Mouse (Mus musculus) limb, embryonic 11.5 days (tissue): Measurements from ENCODE around the gene Gm43552. TPM values are rescaled to one million over a fixed set of nuclear protein-coding genes. Genes with fewer than 3 reads are reported as not detected.

ENCODE experiments used
- ATAC-seq: fragments of 200-750 bp; cut with Nextera tagmentation; 2 replicates; pipeline ENCODE4 v1.8.0; 2017; ENCODE audit warnings: low read depth; ENCODE audit not compliant: insufficient number of reproducible peaks, low FRiP score, low TSS enrichment
- DNase-seq: peaks from one replicate; pipeline ENCODE4 v3.0.0-alpha.2; 2015; ENCODE audit warnings: low spot score
- H3K27ac ChIP-seq: fragments of 300-500 bp; sonication (generic); replicated peaks from 2 replicates; pipeline ENCODE4 v1.5.1; 2014; ENCODE audit warnings: low read depth, mild to moderate bottlenecking, low read length
- H3K27me3 ChIP-seq: fragments of 300-500 bp; sonication (generic); 2 replicates; pipeline ENCODE4 v1.6.1; 2014; ENCODE audit warnings: mild to moderate bottlenecking, low read length, mixed read lengths; ENCODE audit not compliant: control insufficient read depth, insufficient read depth
- H3K36me3 ChIP-seq: fragments of 300-500 bp; sonication (generic); 2 replicates; pipeline ENCODE4 v1.6.1; 2014; ENCODE audit warnings: mild to moderate bottlenecking, low read length, moderate library complexity, mixed read lengths; ENCODE audit not compliant: control insufficient read depth, insufficient read depth
- H3K4me1 ChIP-seq: fragments of 300-500 bp; sonication (generic); 2 replicates; pipeline ENCODE4 v1.6.1; 2014; ENCODE audit warnings: low read length, mixed read lengths; ENCODE audit not compliant: control insufficient read depth, insufficient read depth
- H3K4me2 ChIP-seq: fragments of 300-500 bp; sonication (generic); 2 replicates; pipeline ENCODE4 v1.6.1; 2014; ENCODE audit warnings: low read depth, mild to moderate bottlenecking, moderate library complexity; ENCODE audit not compliant: severe bottlenecking
- H3K4me3 ChIP-seq: fragments of 300-500 bp; sonication (generic); 2 replicates; pipeline ENCODE4 v1.5.1; 2014; ENCODE audit warnings: low read depth, low read length
- H3K9ac ChIP-seq: fragments of 300-500 bp; sonication (generic); 2 replicates; pipeline ENCODE4 v1.6.1; 2014; ENCODE audit warnings: mild to moderate bottlenecking, low read length
- H3K9me3 ChIP-seq: fragments of 300-500 bp; sonication (generic); 2 replicates; pipeline ENCODE4 v1.6.1; 2016; ENCODE audit warnings: low read length; ENCODE audit not compliant: control insufficient read depth
- WGBS: fragments of 180-500 bp; shearing (Covaris S2); extraction: QIAGEN DNeasy Blood & Tissue Kit; methylation state at CpG from one replicate; pipeline ENCODE4 v1.1.7; 2014; 5-methylcytosine and 5-hydroxymethylcytosine counted together
- polyA plus RNA-seq: library from polyadenylated mRNA; unstranded; fragments of >200 nt; fragmentation: Nextera tagmentation; extraction: Ambion mirVana; gene quantifications from 2 replicates; pipeline ENCODE4 v1.2.1, GENCODE M21; 2014

Gm43552 gene
- polyA plus RNA-seq, 1 experiment from 2014 or later, result not detected

- no peak for ATAC-seq
- H3K4me1 ChIP-seq, result no peaks in the 10 kb centered on the region; the same call in 1 of the 2 replicates
- no peak overlapping the region for H3K4me3 ChIP-seq
- no peaks in the 10 kb centered on the region for H3K9me3 ChIP-seq
- no peak overlapping the region for H3K9ac ChIP-seq
- no peak overlapping the region for H3K4me2 ChIP-seq
- no peaks in the 10 kb centered on the region for H3K27me3 ChIP-seq
- H3K27ac ChIP-seq, result no peak overlapping the region
- no peaks in the 10 kb centered on the region for H3K36me3 ChIP-seq
- no peak for DNase-seq
- 76% methylated on average over 5 of the region's 5 CpGs for WGBS
These were observed 42.9 kb upstream of the Gm43552 start for GRCm38 (mm10) chr5:65535457-65536067.

GRCm38 (mm10) chr5:65534496-65534895, 41.9 kb upstream of the Gm43552 start:
- Histone ChIP-seq H3K36me3 (no peaks in the 10 kb centered on the region), H3K27ac (no peak overlapping the region), H3K9ac (no peak overlapping the region), H3K27me3 (no peaks in the 10 kb centered on the region), H3K4me2 (no peak overlapping the region), H3K9me3 (no peaks in the 10 kb centered on the region), H3K4me1 (no peaks in the 10 kb centered on the region; the same call in 1 of the 2 replicates), H3K4me3 (no peak overlapping the region)
- DNase-seq, result no peak
- no peak for ATAC-seq
- WGBS, result 75% methylated on average over 4 of the region's 4 CpGs

- H3K9ac ChIP-seq, result no peak overlapping the region
- H3K4me1 ChIP-seq, result no peaks in the 10 kb centered on the region
- no peaks in the 10 kb centered on the region for H3K9me3 ChIP-seq
- no peaks in the 10 kb centered on the region for H3K36me3 ChIP-seq
- ATAC-seq, result no peak
- 81% methylated on average over 3 of the region's 3 CpGs for WGBS
- no peak overlapping the region for H3K4me3 ChIP-seq
- DNase-seq, result no peak
- no peaks in the 10 kb centered on the region for H3K27me3 ChIP-seq
- H3K4me2 ChIP-seq, result no peak overlapping the region
- H3K27ac ChIP-seq, result no peak overlapping the region
These were observed 38.6 kb upstream of the Gm43552 start for GRCm38 (mm10) chr5:65531283-65531682.

- ATAC-seq, result no peak
- no peaks in the 10 kb centered on the region for H3K36me3 ChIP-seq
- H3K27ac ChIP-seq, result no peak overlapping the region
- H3K27me3 ChIP-seq, result no peaks in the 10 kb centered on the region
- DNase-seq, result no peak
- no peak overlapping the region for H3K4me3 ChIP-seq
- no peak overlapping the region for H3K4me2 ChIP-seq
- no peaks in the 10 kb centered on the region for H3K4me1 ChIP-seq
- 13% methylated on average over 8 of the region's 8 CpGs for WGBS
- no peak overlapping the region for H3K9ac ChIP-seq
- no peaks in the 10 kb centered on the region for H3K9me3 ChIP-seq
These were observed 33.2 kb upstream of the Gm43552 start for GRCm38 (mm10) chr5:65525674-65526443.

GRCm38 (mm10) chr5:65524831-65525230, 32.2 kb upstream of the Gm43552 start:
- no peak overlapping the region for H3K4me2 ChIP-seq
- no peaks in the 10 kb centered on the region for H3K9me3 ChIP-seq
- no peak for ATAC-seq
- DNase-seq, result no peak
- no peak overlapping the region for H3K27ac ChIP-seq
- 76% methylated on average over 4 of the region's 4 CpGs for WGBS
- H3K9ac ChIP-seq, result no peak overlapping the region
- no peaks in the 10 kb centered on the region for H3K27me3 ChIP-seq
- no peaks in the 10 kb centered on the region for H3K4me1 ChIP-seq
- H3K4me3 ChIP-seq, result no peak overlapping the region
- H3K36me3 ChIP-seq, result no peaks in the 10 kb centered on the region

- H3K9ac ChIP-seq, result no peak overlapping the region
- H3K4me3 ChIP-seq, result no peak overlapping the region
- no peaks in the 10 kb centered on the region for H3K36me3 ChIP-seq
- no peak overlapping the region for H3K27ac ChIP-seq
- no peak for DNase-seq
- no peaks in the 10 kb centered on the region for H3K4me1 ChIP-seq
- no peak overlapping the region for H3K4me2 ChIP-seq
- WGBS, result 85% methylated on average over 1 of the region's 1 CpGs
- no peaks in the 10 kb centered on the region for H3K9me3 ChIP-seq
- H3K27me3 ChIP-seq, result no peaks in the 10 kb centered on the region
- no peak for ATAC-seq
These were observed 29.2 kb upstream of the Gm43552 start for GRCm38 (mm10) chr5:65521803-65522202.

GRCm38 (mm10) chr5:65514635-65515278, 22.1 kb upstream of the Gm43552 start:
- Histone ChIP-seq H3K27ac (no peak overlapping the region), H3K4me2 (no peak overlapping the region), H3K27me3 (no peaks in the 10 kb centered on the region), H3K4me3 (no peak overlapping the region), H3K9ac (no peak overlapping the region), H3K36me3 (no peaks in the 10 kb centered on the region), H3K4me1 (no peaks in the 10 kb centered on the region), H3K9me3 (no peaks in the 10 kb centered on the region)
- DNase-seq (no peak), ATAC-seq (no peak)
- WGBS, result 64% methylated on average over 5 of the region's 5 CpGs

- ATAC-seq, result no peak
- no peaks in the 10 kb centered on the region for H3K36me3 ChIP-seq
- H3K27me3 ChIP-seq, result no peaks in the 10 kb centered on the region
- H3K4me3 ChIP-seq, result no peak overlapping the region
- no peak overlapping the region for H3K9ac ChIP-seq
- H3K9me3 ChIP-seq, result no peaks in the 10 kb centered on the region
- H3K4me2 ChIP-seq, result no peak overlapping the region
- H3K27ac ChIP-seq, result no peak overlapping the region
- WGBS, result 82% methylated on average over 3 of the region's 3 CpGs
- DNase-seq, result no peak
- H3K4me1 ChIP-seq, result no peaks in the 10 kb centered on the region
These were observed 20.9 kb upstream of the Gm43552 start for GRCm38 (mm10) chr5:65513506-65513905.
